Mouse (Mus musculus): ENCODE data around the gene Auh. TPM values are rescaled to one million over a fixed set of nuclear protein-coding genes. Genes with fewer than 3 reads are reported as not detected.

Gene Auh
- polyA plus RNA-seq, 1 experiment: 47.8 TPM

DNA sequence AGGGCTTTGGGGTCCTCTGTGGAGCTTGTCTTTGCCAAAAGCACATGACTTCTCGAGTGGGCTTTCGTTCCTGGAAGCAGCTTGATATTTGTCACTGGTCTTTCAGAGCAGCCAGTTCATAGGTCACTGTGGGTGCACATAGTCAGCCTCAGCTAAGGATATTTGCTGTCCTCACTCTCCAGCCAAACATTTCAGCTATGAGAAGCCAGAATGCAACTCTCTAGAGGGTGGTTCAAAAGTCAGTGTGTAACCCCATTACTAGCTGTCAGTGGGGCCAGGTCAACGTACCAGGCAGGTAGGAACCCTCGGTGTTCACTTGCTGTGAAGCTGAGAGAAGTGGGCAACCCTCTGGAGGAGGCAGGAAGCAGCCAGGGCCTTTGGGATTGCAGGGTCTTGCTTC, 109.6 kb downstream of the Auh start:
- H3K27ac ChIP-seq (ENCODE audit: control insufficient read depth, insufficient read depth, low read length): no peak overlapping the region
- no peaks in the 10 kb centered on the region for H3K36me3 ChIP-seq (ENCODE audit: control insufficient read depth, insufficient read depth, low read length)
- H3K4me1 ChIP-seq (replicated peaks; ENCODE audit: control insufficient read depth, insufficient read depth, low read length): peaks cover 14% of the 10 kb centered on the region; the same call in 1 of the 2 replicates
- H3K27me3 ChIP-seq (ENCODE audit: control insufficient read depth, insufficient read depth, low read length): no peaks in the 10 kb centered on the region
- 74% methylated on average over 4 of the region's 4 CpGs for WGBS
- no peak overlapping the region for H3K4me3 ChIP-seq (ENCODE audit: control insufficient read depth, insufficient read depth, low read length)
- no peak for DNase-seq
- TF ChIP-seq POLR2A (IDR thresholded peaks at IDR 0.05; ENCODE audit: control insufficient read depth, extremely low read depth, insufficient read depth, low read length, poor library complexity) (no peak), CTCF (IDR thresholded peaks at IDR 0.05; ENCODE audit: borderline replicate concordance, control insufficient read depth, extremely low read depth, insufficient read depth, low read length, poor library complexity) (no peak)

DNA sequence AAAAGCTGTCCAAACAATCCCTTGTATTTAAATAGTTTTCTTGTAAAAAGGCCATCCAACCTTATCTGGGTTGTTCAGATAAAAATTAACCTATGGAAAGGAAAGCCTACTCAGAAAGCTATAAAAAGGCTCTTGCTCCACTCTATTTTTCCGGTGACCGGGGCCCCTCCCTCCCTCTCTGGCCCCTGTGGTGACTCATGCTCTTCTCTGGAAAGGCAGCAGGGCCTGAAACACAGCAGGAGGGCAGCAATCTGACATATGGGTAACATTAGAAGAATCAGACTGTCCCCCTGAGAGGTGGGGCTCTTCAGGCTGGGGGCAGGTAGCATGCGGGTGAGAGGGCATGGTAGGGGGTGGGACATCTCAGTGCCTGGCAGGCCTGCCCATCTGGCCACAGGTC, 110.7 kb downstream of the Auh start:
- TF ChIP-seq CTCF (IDR thresholded peaks at IDR 0.05; ENCODE audit: borderline replicate concordance, control insufficient read depth, extremely low read depth, insufficient read depth, low read length, poor library complexity): no peak
- no peak for TF ChIP-seq POLR2A (IDR thresholded peaks at IDR 0.05; ENCODE audit: control insufficient read depth, extremely low read depth, insufficient read depth, low read length, poor library complexity)
- peaks cover 14% of the 10 kb centered on the region; the same call in 1 of the 2 replicates for H3K4me1 ChIP-seq (replicated peaks; ENCODE audit: control insufficient read depth, insufficient read depth, low read length)
- no peaks in the 10 kb centered on the region for H3K36me3 ChIP-seq (ENCODE audit: control insufficient read depth, insufficient read depth, low read length)
- H3K4me3 ChIP-seq (ENCODE audit: control insufficient read depth, insufficient read depth, low read length): no peak overlapping the region
- DNase-seq: no peak
- H3K27ac ChIP-seq (ENCODE audit: control insufficient read depth, insufficient read depth, low read length): no peak overlapping the region
- H3K27me3 ChIP-seq (ENCODE audit: control insufficient read depth, insufficient read depth, low read length): no peaks in the 10 kb centered on the region
- WGBS: 73% methylated on average over 3 of the region's 3 CpGs

DNA sequence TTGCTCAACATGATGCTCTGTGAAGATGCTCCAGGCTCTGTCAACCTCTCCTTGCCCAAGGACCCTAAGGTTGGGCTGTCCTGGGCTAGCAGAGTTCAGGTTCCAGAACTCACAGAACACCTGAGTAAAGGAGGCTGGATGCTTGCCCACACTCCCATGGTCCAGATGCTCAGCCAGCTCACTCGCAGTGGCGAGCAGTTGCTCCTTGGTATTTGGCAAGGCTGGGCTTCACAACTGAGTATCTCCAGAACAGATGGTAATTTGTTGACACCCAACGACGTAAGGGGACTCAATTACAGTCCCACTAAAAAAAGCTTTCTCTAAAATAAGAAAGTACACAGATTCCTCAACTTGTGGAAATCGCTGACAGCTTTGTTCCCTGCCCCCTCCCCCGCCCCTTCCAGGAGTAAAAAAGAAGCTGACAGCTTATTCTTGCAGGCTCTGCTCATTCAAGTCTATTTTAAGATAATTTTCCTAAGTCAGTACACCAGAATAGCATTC, 111.4 kb downstream of the Auh start:
- WGBS: 70% methylated on average over 6 of the region's 6 CpGs
- DNase-seq: no peak
- no peak overlapping the region for H3K27ac ChIP-seq (ENCODE audit: control insufficient read depth, insufficient read depth, low read length)
- no peaks in the 10 kb centered on the region for H3K36me3 ChIP-seq (ENCODE audit: control insufficient read depth, insufficient read depth, low read length)
- no peak overlapping the region for H3K4me3 ChIP-seq (ENCODE audit: control insufficient read depth, insufficient read depth, low read length)
- TF ChIP-seq CTCF (IDR thresholded peaks at IDR 0.05; ENCODE audit: borderline replicate concordance, control insufficient read depth, extremely low read depth, insufficient read depth, low read length, poor library complexity) (no peak), POLR2A (IDR thresholded peaks at IDR 0.05; ENCODE audit: control insufficient read depth, extremely low read depth, insufficient read depth, low read length, poor library complexity) (no peak)
- no peaks in the 10 kb centered on the region for H3K27me3 ChIP-seq (ENCODE audit: control insufficient read depth, insufficient read depth, low read length)
- H3K4me1 ChIP-seq (replicated peaks; ENCODE audit: control insufficient read depth, insufficient read depth, low read length): peaks cover 14% of the 10 kb centered on the region; the same call in 1 of the 2 replicates

DNA sequence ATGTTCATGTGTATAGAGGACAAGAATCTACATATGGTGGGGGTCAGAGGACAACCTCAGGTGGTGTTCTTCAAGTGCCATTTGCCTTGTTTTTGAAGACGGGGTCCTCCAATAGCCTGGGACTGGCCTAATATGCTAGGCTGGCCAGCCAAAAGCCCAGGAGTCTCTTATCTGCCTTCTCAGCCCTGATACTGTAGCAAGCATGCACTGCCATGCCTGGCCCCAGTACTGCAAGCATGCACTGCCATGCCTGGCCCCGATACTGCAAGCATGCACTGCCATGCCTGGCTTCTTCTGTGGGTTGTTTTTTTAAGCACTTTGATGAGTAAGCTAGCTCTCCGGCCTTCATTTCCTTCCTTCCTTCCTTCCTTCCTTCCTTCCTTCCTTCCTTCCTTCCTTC, 115.7 kb downstream of the Auh start:
- Histone ChIP-seq H3K4me3 (ENCODE audit: control insufficient read depth, insufficient read depth, low read length) (no peak overlapping the region), H3K27ac (ENCODE audit: control insufficient read depth, insufficient read depth, low read length) (no peak overlapping the region), H3K27me3 (ENCODE audit: control insufficient read depth, insufficient read depth, low read length) (no peaks in the 10 kb centered on the region), H3K36me3 (ENCODE audit: control insufficient read depth, insufficient read depth, low read length) (no peaks in the 10 kb centered on the region), H3K4me1 (replicated peaks; ENCODE audit: control insufficient read depth, insufficient read depth, low read length) (peaks cover 20% of the 10 kb centered on the region)
- no peak for DNase-seq
- no peak for TF ChIP-seq CTCF (IDR thresholded peaks at IDR 0.05; ENCODE audit: borderline replicate concordance, control insufficient read depth, extremely low read depth, insufficient read depth, low read length, poor library complexity)
- no peak for TF ChIP-seq POLR2A (IDR thresholded peaks at IDR 0.05; ENCODE audit: control insufficient read depth, extremely low read depth, insufficient read depth, low read length, poor library complexity)
- 73% methylated on average over 3 of the region's 3 CpGs for WGBS

- H3K4me1 ChIP-seq (replicated peaks; ENCODE audit: control insufficient read depth, insufficient read depth, low read length): peaks cover 27% of the 10 kb centered on the region
- TF ChIP-seq POLR2A (IDR thresholded peaks at IDR 0.05; ENCODE audit: control insufficient read depth, extremely low read depth, insufficient read depth, low read length, poor library complexity) (no peak), CTCF (IDR thresholded peaks at IDR 0.05; ENCODE audit: borderline replicate concordance, control insufficient read depth, extremely low read depth, insufficient read depth, low read length, poor library complexity) (no peak)
- WGBS: 84% methylated on average over 16 of the region's 16 CpGs
Measured at GRCm38 (mm10) chr13:52812549-52813515, 116.6 kb downstream of the Auh start.

DNA sequence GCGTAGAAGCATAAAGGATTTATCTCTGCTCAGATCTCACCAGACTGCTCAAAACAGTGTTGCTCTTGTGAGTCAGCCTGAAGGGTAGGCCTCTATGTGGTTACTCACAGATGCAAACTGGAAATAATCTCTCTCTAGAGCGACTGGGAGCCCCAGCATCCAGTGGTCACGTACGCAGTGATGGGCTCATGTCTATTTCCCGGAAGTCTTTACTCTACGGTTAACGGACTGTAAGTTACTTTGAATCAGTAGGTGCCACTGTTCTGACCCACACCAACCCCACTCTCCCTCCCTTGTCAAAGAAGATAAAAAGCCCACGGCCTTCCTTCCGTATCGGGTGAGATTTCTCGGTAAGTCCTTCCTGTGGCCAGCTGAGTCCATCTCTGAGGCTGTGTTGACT, 121.8 kb downstream of the Auh start:
- no peaks in the 10 kb centered on the region for H3K27me3 ChIP-seq (ENCODE audit: control insufficient read depth, insufficient read depth, low read length)
- WGBS: 27% methylated on average over 11 of the region's 11 CpGs
- TF ChIP-seq POLR2A (IDR thresholded peaks at IDR 0.05; ENCODE audit: control insufficient read depth, extremely low read depth, insufficient read depth, low read length, poor library complexity): no peak
- TF ChIP-seq CTCF (IDR thresholded peaks at IDR 0.05; ENCODE audit: borderline replicate concordance, control insufficient read depth, extremely low read depth, insufficient read depth, low read length, poor library complexity): no peak
- H3K27ac ChIP-seq (ENCODE audit: control insufficient read depth, insufficient read depth, low read length): peak overlapping the region; percentile 22; the same call in 1 of the 2 replicates
- peaks cover 39% of the 10 kb centered on the region for H3K4me1 ChIP-seq (replicated peaks; ENCODE audit: control insufficient read depth, insufficient read depth, low read length)
- H3K4me3 ChIP-seq (ENCODE audit: control insufficient read depth, insufficient read depth, low read length): no peak overlapping the region
- no peaks in the 10 kb centered on the region for H3K36me3 ChIP-seq (ENCODE audit: control insufficient read depth, insufficient read depth, low read length)
- DNase-seq: no peak

More at GRCm38 (mm10) chr13:52812549-52813515, 116.6 kb downstream of the Auh start:
- no peaks in the 10 kb centered on the region for H3K27me3 ChIP-seq (ENCODE audit: control insufficient read depth, insufficient read depth, low read length)
- no peak overlapping the region for H3K4me3 ChIP-seq (ENCODE audit: control insufficient read depth, insufficient read depth, low read length)
- no peaks in the 10 kb centered on the region for H3K36me3 ChIP-seq (ENCODE audit: control insufficient read depth, insufficient read depth, low read length)
- H3K27ac ChIP-seq (ENCODE audit: control insufficient read depth, insufficient read depth, low read length): no peak overlapping the region
- no peak for DNase-seq

Data from thymus, adult 2 months (tissue).